Mouse (Mus musculus): ENCODE measurements around the gene Col13a1.

DNA sequence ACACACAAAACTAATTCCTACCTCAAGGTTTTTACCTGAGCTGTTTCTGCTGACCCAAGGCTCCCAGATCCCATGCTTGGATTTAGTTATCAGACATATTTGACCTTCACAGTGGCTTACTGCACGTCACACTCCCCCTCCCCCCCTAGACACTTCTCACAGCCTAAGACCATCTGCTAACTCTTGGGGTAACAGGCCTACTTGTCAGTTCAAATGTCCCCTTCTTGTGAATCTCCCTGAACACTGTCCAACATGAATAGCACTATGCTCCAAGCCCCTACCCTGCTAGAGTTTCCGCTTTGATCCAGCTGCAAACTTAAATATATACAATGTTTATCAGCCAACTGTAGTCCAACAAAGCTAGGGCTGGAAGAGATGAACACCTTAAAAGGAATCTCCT, 36.2 kb downstream of the Col13a1 start:
- TF ChIP-seq CTCF (IDR thresholded peaks at IDR 0.05; ENCODE audit: low read depth) (no peak), EP300 (IDR thresholded peaks at IDR 0.05; ENCODE audit: low read depth) (no peak)

Data from liver, embryonic 14.5 days (tissue).